Mouse (Mus musculus) thymus, adult 2 months (tissue): Measurements from ENCODE around the gene Mecom. TPM values are rescaled to one million over a fixed set of nuclear protein-coding genes. Genes with fewer than 3 reads are reported as not detected.

Experiments used
- DNase-seq: peaks from one replicate; pipeline ENCODE4 v3.0.0; 2021
- H3K27ac ChIP-seq: fragments of 200-500 bp; 2 replicates; pipeline ENCODE4 v1.5.1; 2012; ENCODE audit warnings: low read length, control low read depth; ENCODE audit not compliant: control insufficient read depth, insufficient read depth
- H3K27me3 ChIP-seq: fragments of 200-500 bp; 2 replicates; pipeline ENCODE4 v1.6.1; 2012; ENCODE audit warnings: mild to moderate bottlenecking, low read length, moderate library complexity, mixed read lengths; ENCODE audit not compliant: control insufficient read depth, insufficient read depth
- H3K36me3 ChIP-seq: fragments of 200-500 bp; 2 replicates; pipeline ENCODE4 v1.6.1; 2012; ENCODE audit warnings: mild to moderate bottlenecking, low read length, moderate library complexity; ENCODE audit not compliant: control insufficient read depth, insufficient read depth
- H3K4me1 ChIP-seq: fragments of 200-500 bp; replicated peaks from 2 replicates; pipeline ENCODE4 v1.6.1; 2012; ENCODE audit warnings: low read length; ENCODE audit not compliant: control insufficient read depth, insufficient read depth
- H3K4me3 ChIP-seq: fragments of 200-500 bp; 2 replicates; pipeline ENCODE4 v1.5.1; 2012; ENCODE audit warnings: mild to moderate bottlenecking, low read length, control low read depth, moderate library complexity; ENCODE audit not compliant: control insufficient read depth, insufficient read depth
- CTCF ChIP-seq: fragments of 200-500 bp; IDR thresholded peaks from 2 replicates; pipeline ENCODE4 v1.5.1; 2012; ENCODE audit warnings: mild to moderate bottlenecking, control low read depth, low read length, moderate library complexity, borderline replicate concordance; ENCODE audit not compliant: control insufficient read depth, poor library complexity, insufficient read depth; ENCODE audit errors: extremely low read depth
- POLR2A ChIP-seq: fragments of 200-500 bp; IDR thresholded peaks from 2 replicates; pipeline ENCODE4 v1.6.1; 2012; ENCODE audit warnings: mild to moderate bottlenecking, low read length, control low read depth, moderate library complexity; ENCODE audit not compliant: control insufficient read depth, poor library complexity, insufficient read depth; ENCODE audit errors: extremely low read depth
- WGBS: fragments of 180-500 bp; shearing (Covaris S2); methylation state at CpG from one replicate; pipeline ENCODE4 v1.1.7; 2018; 5-methylcytosine and 5-hydroxymethylcytosine counted together
- polyA plus RNA-seq: library from polyadenylated mRNA; depleted of rRNA; stranded (reverse); fragments of >200 nt; gene quantifications from 2 replicates; pipeline ENCODE4 v1.2.3, GENCODE M21; 2012

The Mecom gene
- polyA plus RNA-seq, 1 experiment: 0.92 TPM

DNA sequence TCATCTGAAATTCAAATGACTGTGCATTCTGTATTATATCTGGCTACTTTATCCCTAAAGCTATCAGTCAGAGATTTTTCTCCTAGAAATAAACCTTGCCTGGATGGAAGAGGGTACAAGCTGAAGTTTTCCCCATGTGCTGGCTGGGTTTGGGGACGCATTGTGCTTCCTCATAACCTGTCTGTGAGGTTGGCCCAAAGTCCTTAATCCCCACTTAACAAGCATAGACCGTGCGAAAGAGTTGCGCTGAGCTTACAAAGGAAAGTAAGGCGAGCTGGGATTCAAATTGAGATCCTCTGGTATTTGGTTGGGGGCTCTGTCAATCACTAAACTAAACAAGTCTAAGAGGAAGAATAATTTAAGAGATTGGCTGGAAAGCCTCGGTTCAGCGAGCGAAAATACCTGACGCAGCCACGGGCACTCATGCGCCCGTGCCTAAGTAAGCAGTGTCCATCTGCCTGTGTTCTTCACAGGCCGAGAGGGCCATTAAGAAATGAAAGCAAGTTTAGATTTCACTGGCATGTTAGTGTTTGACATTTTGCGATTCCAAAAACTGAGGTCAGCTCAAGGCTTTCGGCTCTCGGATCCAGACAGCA, 176.8 kb downstream of the Mecom start:
- no peak for DNase-seq
- H3K36me3 ChIP-seq: no peaks in the 10 kb centered on the region
- WGBS: 94% methylated on average over 16 of the region's 16 CpGs
- no peak overlapping the region for H3K4me3 ChIP-seq
- H3K4me1 ChIP-seq: no peaks in the 10 kb centered on the region
- H3K27me3 ChIP-seq: no peaks in the 10 kb centered on the region
- no peak for TF ChIP-seq POLR2A
- no peak for TF ChIP-seq CTCF
- H3K27ac ChIP-seq: no peak overlapping the region

DNA sequence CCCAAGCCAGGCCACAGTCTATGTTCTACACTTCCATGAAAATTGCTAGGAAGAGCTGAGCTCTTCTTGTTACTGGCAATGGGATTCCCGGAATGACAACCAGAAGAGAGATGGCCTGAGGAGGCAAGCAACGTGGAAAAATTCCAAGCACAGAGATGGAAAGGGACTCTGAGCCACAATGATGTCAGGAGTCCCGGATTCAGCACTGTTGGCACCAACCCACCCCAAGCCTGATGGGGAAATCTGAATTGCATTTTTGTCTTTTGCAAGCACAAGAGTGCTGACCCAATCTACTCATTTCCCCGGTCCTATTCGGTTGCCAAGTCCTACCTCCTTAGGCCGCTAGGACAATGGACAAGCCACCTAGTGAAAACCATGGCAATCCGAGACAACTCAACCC, 181.2 kb downstream of the Mecom start:
- DNase-seq: no peak
- H3K4me1 ChIP-seq: no peaks in the 10 kb centered on the region
- 91% methylated on average over 7 of the region's 7 CpGs for WGBS
- no peak for TF ChIP-seq CTCF
- no peak for TF ChIP-seq POLR2A
- no peak overlapping the region for H3K4me3 ChIP-seq
- no peaks in the 10 kb centered on the region for H3K36me3 ChIP-seq
- no peak overlapping the region for H3K27ac ChIP-seq
- no peaks in the 10 kb centered on the region for H3K27me3 ChIP-seq

GRCm38 (mm10) chr3:30361190-30361589, 186.6 kb downstream of the Mecom start:
- Histone ChIP-seq H3K36me3 (no peaks in the 10 kb centered on the region), H3K27me3 (no peaks in the 10 kb centered on the region), H3K4me3 (no peak overlapping the region), H3K27ac (no peak overlapping the region), H3K4me1 (no peaks in the 10 kb centered on the region)
- 90% methylated on average over 5 of the region's 5 CpGs for WGBS
- TF ChIP-seq POLR2A: no peak
- no peak for DNase-seq

DNA sequence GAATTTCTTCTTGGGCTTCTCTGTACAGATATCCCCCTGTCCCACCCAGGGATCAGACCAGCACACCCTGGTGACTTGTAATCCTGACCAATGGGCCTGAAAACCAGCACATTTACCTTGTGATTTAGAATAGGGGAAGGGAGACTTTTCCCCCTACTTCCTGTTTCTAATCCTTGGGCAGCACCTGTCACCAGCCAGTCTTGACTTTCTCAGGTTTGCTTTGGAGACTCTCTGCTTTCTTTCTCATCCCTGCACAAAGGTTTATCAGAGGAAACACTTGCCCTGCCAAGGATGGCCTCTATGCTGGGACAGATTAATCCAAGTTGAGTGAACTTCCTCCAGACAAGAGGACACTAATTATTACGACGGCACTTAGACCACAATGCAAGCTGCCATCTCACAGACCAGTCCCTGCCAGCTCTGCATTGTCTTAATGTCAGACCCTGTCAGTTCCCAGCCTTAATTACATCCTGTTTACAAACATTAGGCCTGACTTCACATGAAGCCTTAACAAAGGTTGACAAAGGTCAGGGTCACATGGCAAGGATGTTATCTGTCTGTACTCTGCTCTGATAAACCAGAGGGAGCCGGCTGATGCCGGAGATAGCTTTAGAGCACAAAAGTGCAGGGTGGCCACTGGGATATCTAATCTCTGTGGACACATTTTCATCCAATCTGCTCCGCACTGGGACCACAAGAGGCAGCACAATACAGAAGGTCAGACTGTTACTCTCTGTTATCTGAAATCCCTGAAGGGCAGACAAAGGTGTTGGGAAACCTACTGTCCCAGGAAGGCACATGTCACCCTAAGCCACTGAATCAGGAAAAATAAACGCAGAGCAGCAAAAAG, 193.7 kb downstream of the Mecom start:
- DNase-seq: no peak
- Histone ChIP-seq H3K27ac (no peak overlapping the region), H3K4me1 (no peaks in the 10 kb centered on the region), H3K4me3 (no peak overlapping the region), H3K27me3 (no peaks in the 10 kb centered on the region), H3K36me3 (no peaks in the 10 kb centered on the region)
- no peak for TF ChIP-seq CTCF
- TF ChIP-seq POLR2A: no peak
- 70% methylated on average over 6 of the region's 6 CpGs for WGBS

DNA sequence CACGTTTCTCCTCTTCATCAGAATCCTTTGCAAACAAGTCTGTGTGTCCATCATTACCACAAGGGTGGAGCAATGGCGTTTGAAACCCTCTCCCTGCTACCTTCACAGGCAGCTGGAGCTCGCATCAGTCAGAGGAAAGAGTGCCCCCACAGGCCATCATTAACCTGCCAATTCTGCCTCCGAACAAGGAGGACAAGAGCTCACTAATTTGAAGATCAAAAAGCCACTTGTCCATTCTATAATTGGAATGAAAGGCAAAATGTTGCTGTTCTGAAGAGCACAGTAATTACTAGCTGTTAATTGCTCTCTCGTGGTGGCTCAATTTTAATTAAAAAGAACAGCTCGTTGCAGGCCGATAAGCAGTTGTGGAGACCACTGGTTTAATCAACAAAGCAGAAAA, 198.5 kb downstream of the Mecom start:
- H3K4me3 ChIP-seq: no peak overlapping the region
- H3K27me3 ChIP-seq: no peaks in the 10 kb centered on the region
- TF ChIP-seq POLR2A (no peak), CTCF (no peak)
- 85% methylated on average over 7 of the region's 7 CpGs for WGBS
- no peak overlapping the region for H3K27ac ChIP-seq
- no peaks in the 10 kb centered on the region for H3K4me1 ChIP-seq
- DNase-seq: no peak
- H3K36me3 ChIP-seq: no peaks in the 10 kb centered on the region

DNA sequence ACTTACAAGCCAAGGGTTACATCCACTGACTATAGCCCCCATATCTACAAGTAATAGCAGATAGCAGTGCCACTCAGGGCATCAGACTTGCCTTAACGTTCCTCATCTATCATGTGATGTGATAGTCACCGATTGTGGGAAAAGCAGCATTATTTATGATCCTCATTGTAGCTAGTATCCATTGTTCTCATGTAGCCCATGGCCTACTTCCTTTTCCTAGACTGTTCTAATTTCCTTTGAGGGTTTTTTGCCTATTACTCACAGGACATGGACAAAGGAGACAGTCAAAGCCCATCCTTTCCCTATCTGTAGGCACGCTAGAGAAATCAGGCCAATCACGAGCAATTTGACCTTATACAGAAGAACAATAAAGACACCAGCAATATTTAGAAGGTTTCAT, 203.7 kb downstream of the Mecom start:
- no peak for TF ChIP-seq POLR2A
- Histone ChIP-seq H3K27me3 (no peaks in the 10 kb centered on the region), H3K27ac (no peak overlapping the region), H3K4me3 (no peak overlapping the region), H3K4me1 (no peaks in the 10 kb centered on the region), H3K36me3 (no peaks in the 10 kb centered on the region)
- WGBS: 70% methylated on average over 4 of the region's 4 CpGs
- DNase-seq: no peak

DNA sequence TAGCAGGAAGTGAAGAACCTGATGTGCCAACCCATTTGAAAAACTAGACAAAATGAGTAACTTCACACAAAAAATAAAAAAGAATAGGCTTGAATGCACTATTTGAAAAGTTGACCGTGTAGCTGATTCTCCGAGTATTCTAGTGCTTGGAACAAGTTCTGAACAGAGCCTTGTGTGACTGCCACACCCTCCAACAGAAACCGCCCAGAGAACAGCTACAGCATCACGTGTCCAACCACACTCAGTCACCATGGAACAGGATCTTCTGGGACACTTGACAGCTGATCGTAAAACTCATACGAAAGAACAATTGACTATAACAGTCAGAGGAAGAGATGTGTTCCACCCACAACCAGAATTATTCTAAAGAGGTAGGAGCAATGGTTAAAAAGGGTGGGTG, 215.5 kb downstream of the Mecom start:
- 91% methylated on average over 6 of the region's 6 CpGs for WGBS
- no peaks in the 10 kb centered on the region for H3K36me3 ChIP-seq
- no peaks in the 10 kb centered on the region for H3K4me1 ChIP-seq
- no peak overlapping the region for H3K27ac ChIP-seq
- H3K4me3 ChIP-seq: no peak overlapping the region
- no peaks in the 10 kb centered on the region for H3K27me3 ChIP-seq
- DNase-seq: no peak
- TF ChIP-seq CTCF: no peak
- TF ChIP-seq POLR2A: no peak
